Mouse (Mus musculus): ENCODE measurements around the gene Tia1.
A peak's percentile ranks its signal among the peaks of the same experiment; 100 is the strongest.

The Tia1 gene

DNA sequence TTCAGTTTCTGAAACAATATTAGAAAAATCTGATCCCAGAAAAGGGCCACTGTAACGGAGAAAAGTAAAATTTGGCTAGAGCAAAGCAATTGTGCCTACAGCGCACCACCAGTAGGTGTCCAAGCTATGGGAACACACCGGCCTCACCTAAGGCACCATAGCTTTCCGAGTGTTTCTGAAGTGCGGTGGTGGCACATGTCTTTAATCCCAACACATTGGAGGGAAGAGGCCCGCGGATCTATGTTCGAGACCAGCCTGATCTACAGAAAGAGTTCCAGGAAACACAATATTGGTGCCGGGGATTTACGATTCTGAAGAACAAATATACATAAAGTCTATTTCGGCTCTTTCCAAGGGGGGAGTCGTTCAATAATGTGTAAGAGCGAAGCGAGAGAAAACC lies 33.7 kb downstream of the Tia1 start:
- peak; percentile 68 for DNase-seq

DNA sequence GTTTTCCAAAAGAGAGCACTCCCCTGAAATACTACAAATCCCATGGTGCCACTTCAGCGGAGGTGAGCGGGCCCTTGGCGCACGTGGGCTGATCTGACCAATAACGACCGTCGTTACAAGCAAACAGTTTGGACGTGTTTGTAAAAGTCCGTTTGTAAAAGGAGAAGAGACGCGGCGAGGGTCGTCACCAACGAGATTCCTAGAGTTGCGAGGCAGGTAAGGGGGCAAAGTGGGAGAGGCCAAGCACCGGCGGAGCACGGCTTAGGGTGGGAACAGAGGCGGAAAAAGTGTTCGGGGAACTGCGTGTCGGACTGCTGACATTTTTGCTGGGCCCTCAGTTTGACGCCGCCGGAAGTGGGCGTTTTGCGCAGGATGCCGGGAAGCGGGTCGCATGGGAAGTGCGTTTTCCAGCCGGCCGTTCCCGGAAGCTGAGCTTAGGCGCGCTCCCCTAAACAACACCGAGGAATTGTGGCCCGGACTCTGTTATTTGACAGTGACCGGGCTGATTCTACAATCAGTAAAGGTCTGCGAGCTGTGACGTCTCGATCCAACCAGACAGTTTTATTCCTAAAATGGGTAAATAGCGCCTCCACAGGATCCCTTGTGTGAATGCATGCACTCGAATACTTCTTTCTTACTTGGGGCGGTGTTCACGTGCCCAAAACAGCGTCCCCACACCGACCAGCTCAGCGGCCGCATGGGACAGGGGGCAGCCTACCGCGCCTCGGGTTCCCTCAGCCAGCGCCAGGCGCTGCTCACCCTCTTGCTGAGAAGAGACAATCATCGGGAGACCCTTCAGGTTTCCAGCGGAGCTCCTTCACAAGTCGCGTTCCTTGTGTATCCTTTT lies 34.5 kb downstream of the Tia1 start, which contains the start of gene C87436:
Gene C87436, plus strand, starts transcription at position 103 of the 847 bp plus-strand sequence.
- DNase-seq: peak; percentile 92

GRCm38 (mm10) chr6:86439119-86439496 lies 35.1 kb downstream of the Tia1 start:
- DNase-seq: no peak

DNA sequence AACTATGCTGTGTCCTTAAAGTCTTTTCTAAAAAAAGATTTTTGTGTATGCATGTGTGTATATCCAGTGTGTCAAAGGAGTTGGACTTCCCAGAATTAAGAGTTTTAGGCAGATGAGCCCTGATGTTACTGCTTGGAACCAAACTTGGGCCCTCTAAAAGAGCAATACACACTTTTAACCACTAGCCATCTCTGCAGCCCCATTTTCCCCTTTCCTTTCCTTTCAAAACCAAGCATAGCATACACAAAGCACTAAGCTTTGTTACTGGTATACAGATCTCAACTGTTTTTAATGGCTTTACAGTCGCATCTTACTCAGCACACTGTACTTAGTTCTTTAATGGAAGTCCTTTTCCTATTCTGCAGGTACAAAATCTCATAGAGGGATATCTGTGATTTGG lies 35.5 kb downstream of the Tia1 start:
- DNase-seq: no peak

GRCm38 (mm10) chr6:86441571-86441970 lies 37.6 kb downstream of the Tia1 start:
- DNase-seq: no peak

DNA sequence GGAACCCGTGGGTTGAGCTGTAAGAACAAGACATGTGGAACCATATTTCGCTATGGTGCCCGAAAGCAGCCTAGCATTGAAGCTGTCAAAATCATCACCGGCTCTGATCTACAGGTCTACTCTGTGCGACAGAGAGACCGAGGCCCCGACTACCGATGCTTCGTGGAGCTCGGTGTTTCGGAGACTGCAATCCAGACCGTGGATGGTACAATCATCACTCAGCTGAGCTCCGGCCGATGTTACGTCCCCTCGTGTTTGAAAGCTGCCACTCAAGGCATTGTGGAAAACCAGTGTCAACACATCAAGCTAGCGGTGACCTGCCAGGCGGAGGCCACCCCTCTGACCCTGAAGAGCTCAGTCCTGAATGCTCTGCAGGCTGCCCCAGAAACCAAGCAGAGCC lies 41.5 kb downstream of the Tia1 start:
- DNase-seq: no peak

DNA sequence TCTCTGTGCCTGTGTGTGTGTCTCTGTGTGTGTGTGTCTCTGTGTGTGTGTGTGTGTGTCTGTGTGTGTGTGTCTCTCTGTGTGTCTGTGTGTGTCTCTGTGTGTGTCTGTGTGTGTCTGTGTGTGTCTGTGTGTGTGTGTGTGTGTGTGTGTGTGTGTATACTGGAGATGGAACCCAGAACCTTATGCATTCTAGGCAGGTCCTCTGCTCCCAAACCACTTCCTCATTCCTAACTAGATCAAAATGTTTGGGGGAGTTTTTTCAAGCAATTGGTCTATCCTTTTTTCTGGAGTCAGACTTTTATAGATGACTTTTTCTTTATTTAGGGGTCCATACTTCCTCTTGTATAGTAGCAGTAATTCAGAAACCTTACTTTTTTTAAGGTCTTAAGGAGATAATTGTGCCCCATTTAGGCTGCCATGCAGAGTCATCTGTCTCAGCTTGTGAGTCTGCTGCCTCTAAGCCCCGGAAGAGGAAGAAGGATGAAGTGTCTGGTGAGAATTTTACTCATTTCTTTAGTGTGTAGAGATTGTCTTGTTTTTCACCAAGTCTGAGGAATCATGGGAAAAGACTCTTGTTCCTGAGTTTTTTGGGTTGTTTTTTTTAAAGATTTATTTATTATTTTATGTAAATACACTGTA lies 43.0 kb downstream of the Tia1 start:
- no peak for DNase-seq

DNA sequence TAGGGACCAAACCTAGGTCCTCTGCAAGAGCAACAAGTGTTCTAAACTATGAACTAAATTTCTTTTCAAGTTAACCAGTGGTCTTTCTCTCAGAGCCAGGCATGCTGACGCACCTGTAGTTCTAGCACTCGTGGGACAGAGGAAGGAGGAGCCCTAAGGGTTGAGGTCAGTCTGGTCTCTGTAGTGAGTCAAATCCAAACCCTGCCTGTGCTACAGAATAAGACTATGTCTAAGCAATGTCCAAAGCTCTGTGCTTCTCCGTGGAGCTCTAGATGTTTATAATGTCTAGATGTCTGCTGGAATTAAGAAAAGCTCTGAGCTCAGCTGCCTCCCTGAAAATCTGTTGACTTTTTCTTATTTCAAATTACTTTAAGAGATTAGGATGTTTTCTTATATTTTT lies 52.7 kb downstream of the Tia1 start:
- no peak for DNase-seq

GRCm38 (mm10) chr6:86463079-86463478 lies 59.1 kb downstream of the Tia1 start:
- DNase-seq: no peak

DNA sequence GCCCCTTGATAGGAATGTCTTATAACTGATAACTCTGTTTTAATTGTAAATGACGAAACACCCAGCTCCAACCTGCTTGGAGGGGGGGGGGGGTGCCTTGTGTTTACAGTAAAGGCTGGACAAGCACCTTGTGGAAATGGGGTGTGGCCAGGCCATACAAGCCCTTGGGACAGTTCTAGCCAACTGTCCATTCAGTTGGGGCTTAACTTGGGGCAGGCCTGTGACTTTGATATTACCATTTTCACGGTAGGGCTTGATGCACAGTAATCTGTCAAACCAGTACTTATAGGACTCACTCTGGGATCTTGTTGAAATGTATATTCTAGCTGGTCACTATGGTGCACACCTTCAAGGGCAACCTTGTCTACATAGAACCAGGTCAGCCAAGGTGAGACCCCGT lies 67.3 kb downstream of the Tia1 start:
- DNase-seq: no peak

GRCm38 (mm10) chr6:86471760-86472099 lies 67.7 kb downstream of the Tia1 start:
- no peak for DNase-seq

GRCm38 (mm10) chr6:86472100-86472955 lies 68.3 kb downstream of the Tia1 start:
- DNase-seq: peak; percentile 100

- DNase-seq: peak; percentile 32
Measured at GRCm38 (mm10) chr6:86473077-86473476, 69.1 kb downstream of the Tia1 start.

GRCm38 (mm10) chr6:86474072-86474471 lies 70.1 kb downstream of the Tia1 start:
- no peak for DNase-seq

DNA sequence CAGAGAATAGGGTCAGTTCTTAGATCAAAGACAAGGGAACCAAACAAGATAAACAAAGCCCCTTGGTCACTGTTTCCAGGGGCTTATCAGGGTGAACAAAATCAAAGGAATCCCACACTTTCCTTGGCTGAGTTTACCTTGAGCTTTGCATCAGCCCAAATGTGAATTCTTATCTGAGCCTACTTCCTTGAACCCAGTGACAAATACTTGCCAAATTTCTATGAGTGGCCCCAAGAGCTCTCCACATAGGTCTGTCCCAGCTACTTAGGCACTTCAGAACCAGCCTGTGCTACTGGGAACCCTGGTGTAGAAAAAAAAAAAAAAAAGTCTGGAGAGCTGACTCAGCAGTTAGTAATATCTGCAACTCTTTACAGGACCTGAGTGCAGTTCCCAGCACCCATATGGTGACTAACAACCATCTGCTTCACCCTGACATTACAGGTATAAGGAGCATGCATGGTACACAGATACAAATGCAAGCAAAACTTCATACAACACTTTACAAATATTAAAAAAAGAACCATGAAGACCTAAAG lies 70.7 kb downstream of the Tia1 start:
- DNase-seq: no peak

- DNase-seq: no peak
Measured at GRCm38 (mm10) chr6:86475462-86476167, 71.6 kb downstream of the Tia1 start.

DNA sequence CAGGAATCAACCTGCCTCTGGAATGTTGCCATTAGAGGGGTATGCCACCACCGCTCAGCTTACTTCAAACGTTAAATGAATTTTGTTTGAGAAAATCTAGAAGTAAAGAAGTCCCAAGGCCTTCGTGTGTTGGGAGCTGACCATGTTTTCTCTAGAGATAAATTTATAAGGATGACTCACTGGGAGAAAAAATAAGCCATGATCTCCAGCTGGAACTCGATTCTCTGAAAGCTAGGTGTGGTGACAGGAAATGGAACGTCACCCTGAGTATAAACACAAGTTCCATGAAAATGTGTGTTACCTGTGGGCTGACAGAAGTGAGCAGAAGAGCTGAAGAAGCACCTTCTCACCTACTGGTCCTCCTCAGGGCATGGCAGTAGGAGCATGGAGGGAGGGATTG lies 72.9 kb downstream of the Tia1 start:
- DNase-seq: no peak

DNA sequence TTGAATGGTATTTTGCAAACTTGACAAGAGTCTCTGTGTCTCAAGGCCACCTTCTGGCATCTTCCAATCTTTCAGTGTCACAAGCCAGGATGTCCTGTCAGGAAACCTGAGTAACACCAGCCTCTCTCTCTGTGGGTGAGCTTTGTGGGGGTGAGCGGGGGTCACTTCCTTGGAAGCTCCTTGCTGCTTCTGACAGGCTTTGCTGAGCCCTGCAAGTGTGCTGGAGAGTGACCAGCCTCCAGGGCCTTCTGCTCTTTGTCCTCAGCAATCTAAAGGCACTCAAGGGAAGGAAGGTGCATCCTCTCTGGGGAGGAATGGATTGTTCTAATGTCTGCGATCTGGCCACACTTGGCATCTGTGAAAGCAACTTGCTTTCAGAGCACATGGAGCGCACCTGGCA lies 75.3 kb downstream of the Tia1 start:
- no peak for DNase-seq

GRCm38 (mm10) chr6:86479816-86480188 lies 75.8 kb downstream of the Tia1 start:
- DNase-seq: no peak

DNA sequence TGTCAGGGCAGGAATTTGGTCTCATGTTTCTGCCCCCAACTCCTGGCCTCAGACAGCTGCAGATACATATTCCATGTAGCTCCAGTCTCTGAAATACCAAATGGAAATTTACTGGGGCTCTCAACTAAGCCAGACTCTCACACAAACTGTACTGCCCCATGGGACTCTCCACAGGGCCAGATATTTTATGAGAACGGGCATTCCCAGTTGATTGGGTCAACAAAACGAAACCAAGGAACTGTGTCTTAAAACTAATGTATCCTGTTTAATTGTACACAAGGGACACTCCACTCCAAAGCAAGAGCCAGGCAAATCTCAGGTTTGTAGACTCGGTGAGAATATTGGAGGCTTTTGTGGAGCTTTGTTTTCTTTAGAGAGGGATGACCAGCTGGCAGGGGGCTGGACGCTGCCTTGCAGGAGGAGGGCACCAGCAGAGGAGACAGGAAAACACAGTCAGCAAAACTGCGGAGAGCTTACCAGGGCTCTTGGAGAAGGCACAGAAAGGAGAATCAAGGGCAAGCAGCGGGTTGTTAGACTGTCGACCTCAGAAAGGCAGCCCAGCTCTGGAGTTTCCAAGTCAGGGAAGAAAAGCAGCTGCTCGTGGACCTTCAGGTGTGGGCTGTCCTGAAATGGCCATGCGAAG lies 76.3 kb downstream of the Tia1 start:
- DNase-seq: no peak

- DNase-seq: no peak
Measured at GRCm38 (mm10) chr6:86481871-86482270, 77.9 kb downstream of the Tia1 start.
